Mouse (Mus musculus): ENCODE measurements around the gene Lrrc8d. TPM values are rescaled to one million over a fixed set of nuclear protein-coding genes. Genes with fewer than 3 reads are reported as not detected.

The Lrrc8d gene
- total RNA-seq, 4 experiments from 2014 or later = 3.0 to 3.5 (median 3.3) TPM

GRCm38 (mm10) chr5:105765386-105765785 lies 65.6 kb downstream of the Lrrc8d start:
- no peak for DNase-seq (ENCODE audit: low spot score in 2 of 2)

DNA sequence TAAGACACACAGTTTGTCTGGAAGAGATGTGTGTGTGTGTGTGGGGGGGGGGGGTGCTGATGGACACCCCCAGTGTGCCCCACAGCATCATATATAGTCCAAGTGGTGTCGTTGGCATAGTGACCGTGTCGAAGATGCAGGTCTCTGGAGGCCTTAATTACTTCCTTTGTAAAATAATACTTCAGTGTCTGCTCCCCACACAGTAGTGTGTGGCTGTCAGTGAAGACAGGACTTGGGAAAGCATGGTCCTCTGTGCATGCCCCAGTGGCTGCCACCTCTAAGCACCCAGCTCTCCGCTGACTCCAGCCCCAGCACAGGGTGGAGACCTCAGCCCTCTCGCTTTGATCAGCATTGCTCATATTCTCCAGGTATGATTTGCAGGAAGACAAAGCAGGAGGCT lies 76.6 kb downstream of the Lrrc8d start:
- DNase-seq (ENCODE audit: low spot score in 2 of 2) = no peak

- no peak for DNase-seq (ENCODE audit: low spot score in 2 of 2)
Measured at GRCm38 (mm10) chr5:105776978-105777593, 77.3 kb downstream of the Lrrc8d start.

DNA sequence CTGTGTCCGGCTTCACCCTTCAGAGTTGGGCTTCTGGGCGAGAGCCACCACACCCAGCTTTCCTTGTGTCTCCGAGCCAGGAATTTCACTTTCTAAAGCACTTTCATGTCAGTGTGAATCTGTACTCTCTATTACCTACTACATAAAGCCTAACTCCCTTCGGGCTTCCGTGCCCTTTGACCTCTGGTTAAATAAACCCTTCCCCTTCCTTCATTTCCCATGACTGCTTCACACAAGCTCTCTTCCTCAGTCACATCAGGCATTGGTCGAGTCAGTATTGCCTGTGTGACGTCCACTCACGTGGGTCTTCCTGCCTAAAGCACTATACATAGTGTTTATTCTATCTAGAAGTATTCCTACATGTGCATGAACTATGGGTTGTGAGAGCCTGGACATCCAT lies 77.9 kb downstream of the Lrrc8d start:
- no peak for DNase-seq (ENCODE audit: low spot score in 2 of 2)

- DNase-seq (ENCODE audit: low spot score in 2 of 2) = no peak
Measured at GRCm38 (mm10) chr5:105778189-105778588, 78.4 kb downstream of the Lrrc8d start.

DNA sequence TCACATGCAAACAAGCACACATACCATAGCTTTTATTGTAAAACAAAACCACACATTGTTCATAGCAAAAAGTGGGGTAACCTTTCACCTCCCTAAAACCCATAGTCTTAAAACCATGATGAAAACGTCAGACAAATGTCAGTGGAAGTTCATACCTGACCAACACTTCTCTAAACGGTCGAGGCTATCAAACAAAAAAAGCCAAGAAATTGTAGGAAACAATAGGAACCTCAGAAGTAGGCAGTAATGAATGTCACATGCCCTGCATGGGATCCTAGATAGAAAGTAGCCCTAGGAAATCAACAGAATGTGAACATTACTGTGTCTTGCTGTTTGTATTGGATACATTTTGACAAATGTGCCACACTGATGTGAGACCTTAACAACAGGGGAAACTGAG lies 79.0 kb downstream of the Lrrc8d start:
- no peak for DNase-seq (ENCODE audit: low spot score in 2 of 2)

- DNase-seq (ENCODE audit: low spot score in 2 of 2) = peak; percentile 29 to 30
Measured at GRCm38 (mm10) chr5:105779331-105779730, 79.6 kb downstream of the Lrrc8d start.

DNA sequence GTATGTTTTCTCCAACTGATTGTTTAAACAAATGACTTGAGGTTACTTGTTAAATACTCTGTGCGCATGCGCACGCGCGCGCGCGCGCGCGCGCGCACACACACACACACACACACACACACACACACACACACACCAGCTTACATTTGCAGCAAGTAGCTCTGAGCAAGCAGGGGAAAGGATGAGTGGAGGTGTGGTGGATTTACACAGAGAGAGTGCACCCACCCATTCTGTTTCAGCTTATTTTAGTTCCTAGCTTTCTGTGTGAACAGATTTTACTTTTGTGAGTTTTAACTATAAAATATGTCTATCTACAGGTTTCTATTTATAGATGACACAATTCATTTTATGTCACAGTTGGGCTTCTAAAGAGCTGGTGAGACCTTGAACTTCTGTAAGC lies 84.1 kb downstream of the Lrrc8d start:
- DNase-seq (ENCODE audit: low spot score in 2 of 2) = no peak

GRCm38 (mm10) chr5:105784724-105785123 lies 85.0 kb downstream of the Lrrc8d start:
- DNase-seq (ENCODE audit: low spot score in 2 of 2) = no peak

DNA sequence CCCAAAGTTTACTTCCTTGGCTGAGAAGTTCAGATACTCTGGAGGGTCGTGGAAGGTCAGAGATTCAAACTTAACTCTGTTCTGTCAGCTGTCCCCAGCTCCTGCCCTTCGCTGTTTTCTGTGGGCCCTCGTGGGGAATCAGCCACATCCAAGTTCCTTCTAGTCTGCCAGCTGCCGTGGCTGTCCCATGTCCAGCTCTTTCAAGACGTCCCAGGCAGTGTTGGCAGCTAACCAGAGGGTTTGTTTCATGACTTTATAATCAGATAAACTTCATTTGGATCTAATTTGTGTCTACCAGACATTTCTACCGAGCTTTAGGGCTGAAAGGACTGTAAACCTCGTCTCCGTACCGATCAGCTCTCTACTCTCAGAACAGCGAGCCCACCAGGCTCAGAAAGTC lies 87.8 kb downstream of the Lrrc8d start:
- DNase-seq (ENCODE audit: low spot score in 2 of 2) = peak in 1 of 2 experiments; percentile 13

GRCm38 (mm10) chr5:105789801-105790200 lies 90.0 kb downstream of the Lrrc8d start:
- DNase-seq (ENCODE audit: low spot score in 2 of 2) = no peak

- DNase-seq (ENCODE audit: low spot score in 2 of 2) = no peak
Measured at GRCm38 (mm10) chr5:105792331-105792801, 92.6 kb downstream of the Lrrc8d start.

DNA sequence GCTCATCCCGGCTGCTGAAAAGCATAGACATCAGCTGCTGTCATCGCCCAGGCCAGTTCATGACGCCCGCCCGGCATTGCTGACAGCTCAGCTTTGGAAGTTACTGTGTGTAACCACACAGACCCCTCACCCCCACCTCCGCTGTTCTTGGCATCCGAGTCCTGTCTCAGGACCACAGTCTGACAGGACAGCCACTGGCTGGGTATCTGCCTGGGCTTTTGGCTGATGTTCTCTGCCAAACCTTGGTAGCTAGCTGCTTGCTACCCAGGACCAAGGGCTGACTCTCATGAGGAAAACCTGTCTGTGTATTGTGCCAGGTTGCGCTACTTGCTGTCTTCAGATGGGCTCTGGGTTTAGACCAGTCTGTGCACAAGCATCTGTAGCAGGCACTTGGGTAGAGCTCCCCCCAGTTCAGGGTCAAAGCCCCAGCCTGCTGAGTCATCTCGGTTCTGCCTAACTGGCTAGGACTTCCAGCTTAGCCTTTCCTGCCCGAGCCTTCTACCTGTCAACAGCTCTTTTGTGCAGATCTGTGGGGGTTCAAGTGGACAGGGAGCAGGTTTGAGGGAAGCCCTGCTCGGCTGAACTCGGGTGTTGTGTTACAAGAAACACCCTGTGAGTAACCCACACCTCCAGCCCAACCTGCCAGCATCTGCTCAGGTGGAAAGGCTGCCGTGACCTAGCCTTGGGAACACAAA lies 93.2 kb downstream of the Lrrc8d start:
- DNase-seq (ENCODE audit: low spot score in 2 of 2) = peak in 1 of 2 experiments; percentile 16

GRCm38 (mm10) chr5:105793548-105793940 lies 93.8 kb downstream of the Lrrc8d start:
- no peak for DNase-seq (ENCODE audit: low spot score in 2 of 2)

DNA sequence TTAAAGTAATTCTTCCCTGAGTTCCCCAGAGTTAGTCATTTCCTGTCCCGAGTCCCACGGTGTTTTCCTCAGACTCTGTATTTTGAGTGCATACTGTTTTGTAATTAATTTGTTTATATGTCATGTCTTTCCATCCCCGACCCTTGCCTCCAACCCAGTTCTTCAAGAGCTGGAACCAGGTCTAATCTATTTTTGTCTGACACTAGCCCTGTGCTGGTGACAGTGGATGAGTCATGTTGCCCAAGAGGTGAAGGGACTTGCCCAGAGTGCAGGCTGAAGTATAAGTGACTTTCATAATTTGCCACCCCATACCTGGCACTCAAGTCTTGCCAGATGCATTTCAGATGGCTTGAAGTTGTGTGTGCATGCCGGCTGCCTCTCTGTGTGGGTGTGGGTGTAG lies 98.7 kb downstream of the Lrrc8d start:
- DNase-seq (ENCODE audit: low spot score in 2 of 2) = no peak

DNA sequence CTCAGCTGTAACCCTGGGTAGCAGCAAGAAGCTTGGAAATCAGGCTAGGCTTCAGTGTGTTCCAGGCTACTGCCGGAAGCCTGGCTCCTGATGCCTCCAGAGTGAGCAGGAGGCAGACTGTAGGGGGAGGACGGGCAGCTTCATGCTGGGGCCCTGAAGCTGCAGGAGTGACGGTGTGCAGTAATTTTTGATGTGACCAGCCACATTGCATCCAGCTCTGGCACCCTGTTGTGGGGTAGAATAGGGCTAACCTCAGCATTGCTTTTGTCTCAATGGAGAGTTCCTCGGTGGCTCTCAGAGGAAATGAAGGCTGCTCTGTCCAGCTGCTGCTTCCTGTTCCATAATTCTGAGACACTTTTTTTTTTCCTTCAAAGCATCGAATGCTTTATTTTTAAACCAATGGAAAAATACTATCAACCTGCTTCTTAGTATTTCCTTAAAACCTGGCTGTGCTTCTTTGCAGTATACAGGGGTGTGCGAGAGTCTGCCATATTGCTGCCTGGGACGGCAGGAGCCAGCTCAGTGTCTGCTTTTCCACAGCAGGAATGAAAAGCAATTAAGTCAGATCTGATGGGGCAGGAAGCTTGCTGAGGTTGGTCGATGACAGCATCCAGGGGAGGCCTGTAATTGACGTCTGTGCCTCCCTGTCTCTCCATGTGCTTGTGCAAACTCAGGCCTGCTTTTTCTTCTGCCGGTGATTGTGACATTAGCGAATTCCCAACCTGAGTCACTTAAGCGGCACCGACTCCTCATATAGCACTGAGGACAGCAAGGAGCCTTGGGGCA lies 100.3 kb downstream of the Lrrc8d start:
- no peak for DNase-seq (ENCODE audit: low spot score in 2 of 2)

- no peak for DNase-seq (ENCODE audit: low spot score in 2 of 2)
Measured at GRCm38 (mm10) chr5:105801031-105801529, 101.3 kb downstream of the Lrrc8d start.

- no peak for DNase-seq (ENCODE audit: low spot score in 2 of 2)
Measured at GRCm38 (mm10) chr5:105805955-105806354, 106.2 kb downstream of the Lrrc8d start.

GRCm38 (mm10) chr5:105807461-105807860 lies 107.7 kb downstream of the Lrrc8d start:
- no peak for DNase-seq (ENCODE audit: low spot score in 2 of 2)

DNA sequence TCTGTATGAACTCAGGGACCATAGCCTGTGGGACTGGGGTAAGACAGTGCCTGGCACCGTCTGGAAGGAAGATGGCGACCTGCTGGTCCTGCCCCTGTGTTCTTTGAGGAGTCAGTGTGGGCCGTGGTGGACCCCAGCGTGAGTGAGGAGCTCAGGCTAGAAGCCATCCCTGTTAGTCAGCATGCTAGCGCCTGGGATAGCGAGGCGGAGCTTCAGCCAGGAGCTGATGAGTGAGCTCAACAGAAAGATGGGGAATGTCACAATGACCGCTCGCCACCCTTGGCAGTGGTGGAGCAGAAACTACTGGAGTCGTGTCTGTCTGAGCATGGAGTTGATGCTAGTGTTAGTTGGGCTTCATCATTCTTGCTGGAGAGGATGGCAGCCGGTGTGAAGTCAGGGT lies 109.3 kb downstream of the Lrrc8d start:
- DNase-seq (ENCODE audit: low spot score in 2 of 2) = no peak

DNA sequence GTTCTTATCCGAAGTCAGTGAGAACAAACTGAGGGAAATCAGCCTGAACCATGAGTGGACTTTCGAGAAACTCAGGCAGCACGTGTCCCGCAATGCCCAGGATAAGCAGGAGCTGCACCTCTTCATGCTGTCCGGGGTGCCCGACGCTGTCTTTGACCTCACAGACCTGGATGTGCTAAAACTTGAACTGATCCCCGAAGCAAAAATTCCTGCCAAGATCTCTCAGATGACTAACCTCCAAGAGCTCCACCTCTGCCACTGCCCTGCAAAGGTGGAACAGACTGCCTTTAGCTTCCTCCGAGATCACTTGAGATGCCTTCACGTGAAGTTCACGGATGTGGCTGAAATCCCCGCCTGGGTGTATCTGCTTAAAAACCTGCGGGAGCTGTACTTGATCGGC lies 113.3 kb downstream of the Lrrc8d start:
- DNase-seq (ENCODE audit: low spot score in 2 of 2) = no peak

DNA sequence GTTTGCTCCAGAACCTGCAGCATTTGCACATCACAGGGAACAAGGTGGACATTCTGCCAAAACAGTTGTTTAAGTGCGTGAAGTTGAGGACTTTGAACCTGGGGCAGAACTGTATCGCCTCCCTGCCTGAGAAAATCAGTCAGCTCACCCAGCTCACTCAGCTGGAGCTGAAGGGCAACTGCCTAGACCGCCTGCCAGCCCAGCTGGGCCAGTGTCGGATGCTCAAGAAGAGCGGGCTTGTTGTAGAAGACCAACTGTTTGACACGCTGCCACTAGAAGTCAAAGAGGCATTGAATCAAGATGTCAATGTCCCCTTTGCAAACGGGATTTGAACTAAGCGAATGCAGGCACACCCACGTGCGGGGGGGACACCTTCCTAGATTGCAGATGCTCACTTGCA lies 114.2 kb downstream of the Lrrc8d start:
- DNase-seq (ENCODE audit: low spot score in 2 of 2) = no peak
